ENCODE assay signal across 17 mouse cellular contexts in genomic region chr16:92039966-92040365, GRCm38 (mm10). TPM values are rescaled to one million over a fixed set of nuclear protein-coding genes. Genes with fewer than 3 reads are reported as not detected.
"Had no signal": no experiment of that assay in that cellular context is flagged by ENCODE, and none has a peak within 500 bp of the region (broad histone marks: within the 10 kb centered on the region; RNA-seq: fewer than 3 reads in every experiment).

No protein-coding gene starts in this region.

- H3K9me3 ChIP-seq: liver, embryonic 13.5 days; midbrain, embryonic 12.5 days; midbrain, embryonic 15.5 days; neural tube, embryonic 13.5 days had no signal

- H3K9ac ChIP-seq: liver, embryonic 13.5 days; midbrain, embryonic 12.5 days; midbrain, embryonic 15.5 days; neural tube, embryonic 13.5 days had no signal

- DNase-seq: liver, embryonic 13.5 days; lung, adult 2 months; retina, postnatal 1 day; thymus, adult 2 months; thymus, postnatal 14 days; thymus, postnatal 4 days had no signal

- ATAC-seq: midbrain, embryonic 15.5 days had no signal

- H3K4me1 ChIP-seq: liver, embryonic 13.5 days; midbrain, embryonic 12.5 days; midbrain, embryonic 15.5 days; neural tube, embryonic 13.5 days had no signal

- H3K4me2 ChIP-seq: liver, embryonic 13.5 days; midbrain, embryonic 12.5 days; midbrain, embryonic 15.5 days; neural tube, embryonic 13.5 days had no signal

- H3K4me3 ChIP-seq: liver, embryonic 13.5 days; midbrain, embryonic 12.5 days; midbrain, embryonic 15.5 days; myocyte; neural tube, embryonic 13.5 days had no signal

- H3K36me3 ChIP-seq: liver, embryonic 13.5 days; midbrain, embryonic 12.5 days; midbrain, embryonic 15.5 days; neural tube, embryonic 13.5 days had no signal

- H3K27ac ChIP-seq: liver, embryonic 13.5 days; midbrain, embryonic 12.5 days; midbrain, embryonic 15.5 days; neural tube, embryonic 13.5 days had no signal

- H3K27me3 ChIP-seq: liver, embryonic 13.5 days; midbrain, embryonic 12.5 days; midbrain, embryonic 15.5 days; neural tube, embryonic 13.5 days had no signal

RNA-seq across cellular contexts. Expression of gene Gm49711, which starts 18.1 kb away (rescaled TPM):
- polyA plus RNA-seq: intestine, embryonic 14.5 days; limb, embryonic 11.5 days; liver, adult 2 months; liver, embryonic 13.5 days; liver, embryonic 16.5 days; lung, adult 2 months; lung, embryonic 16.5 days; midbrain, embryonic 12.5 days; myocyte; small intestine, adult 2 months; stomach, embryonic 16.5 days; thymus, adult 2 months had no signal
